Mouse (Mus musculus) megakaryocyte, embryonic 14.5 days (primary cell): ENCODE measurements at regions not wholly inside any gene's neighbourhood (a gene's known extent, or its start where the extent isn't known, plus 50 kb on each side); places are given as distances from the start of the nearest gene placed in this dataset.
"Not testable (repeated sequence)": the region's sequence is repeated elsewhere in the genome, so short reads cannot be mapped to it uniquely, and the experiment has no call there.

ENCODE experiments used
- H3K27me3 ChIP-seq: replicated peaks from 2 replicates; pipeline ENCODE3; 2012; ENCODE audit warnings: inconsistent platforms
- H3K36me3 ChIP-seq: replicated peaks from 2 replicates; pipeline ENCODE3; 2012; ENCODE audit warnings: low read length, inconsistent platforms, mixed read lengths
- H3K4me1 ChIP-seq: 2 replicates; pipeline ENCODE4 v1.6.1; 2012; ENCODE audit warnings: inconsistent platforms
- H3K4me3 ChIP-seq: replicated peaks from 2 replicates; pipeline ENCODE3; 2012; ENCODE audit warnings: moderate library complexity, mild to moderate bottlenecking, inconsistent platforms
- H3K9me3 ChIP-seq: 2 replicates; pipeline ENCODE4 v1.6.1; 2012; ENCODE audit warnings: inconsistent platforms
- FLI1 ChIP-seq: IDR thresholded peaks from 2 replicates; pipeline ENCODE4 v1.6.1; 2012; ENCODE audit warnings: low read length, inconsistent platforms, mixed read lengths
- GATA1 ChIP-seq: IDR thresholded peaks from 3 replicates; pipeline ENCODE4 v1.6.1; 2012; ENCODE audit warnings: mixed read lengths, low read length, inconsistent platforms, borderline replicate concordance

GRCm38 (mm10) chr13:39440907-39441306 is 480.2 kb upstream of the Slc35b3 start:
- no peaks in the 10 kb centered on the region for H3K36me3 ChIP-seq
- no peaks in the 10 kb centered on the region for H3K27me3 ChIP-seq
- no peak overlapping the region for H3K4me3 ChIP-seq
- no peaks in the 10 kb centered on the region for H3K4me1 ChIP-seq
- no peak for TF ChIP-seq GATA1
- no peaks in the 10 kb centered on the region for H3K9me3 ChIP-seq

- Histone ChIP-seq H3K4me3 (no peak overlapping the region), H3K4me1 (no peaks in the 10 kb centered on the region), H3K36me3 (no peaks in the 10 kb centered on the region), H3K27me3 (no peaks in the 10 kb centered on the region), H3K9me3 (no peaks in the 10 kb centered on the region)
- TF ChIP-seq GATA1 (no peak), FLI1 (no peak)
These were observed 479.7 kb upstream of the Slc35b3 start for GRCm38 (mm10) chr13:39440336-39440735.

- H3K4me1 ChIP-seq: no peaks in the 10 kb centered on the region
- no peak overlapping the region for H3K4me3 ChIP-seq
- no peaks in the 10 kb centered on the region for H3K36me3 ChIP-seq
- no peaks in the 10 kb centered on the region for H3K27me3 ChIP-seq
- peaks cover 13% of the 10 kb centered on the region for H3K9me3 ChIP-seq
- TF ChIP-seq FLI1 (no peak), GATA1 (no peak)
These were observed 467.3 kb upstream of the Slc35b3 start for GRCm38 (mm10) chr13:39427996-39428395.

- Histone ChIP-seq H3K27me3 (no peaks in the 10 kb centered on the region), H3K4me1 (no peaks in the 10 kb centered on the region), H3K4me3 (no peak overlapping the region), H3K9me3 (0 out of 2 replicates have a peak, but pooled peaks cover 6% of the 10 kb centered on the region), H3K36me3 (no peaks in the 10 kb centered on the region)
- TF ChIP-seq GATA1: no peak
- TF ChIP-seq FLI1: no peak
These were observed 465.3 kb upstream of the Slc35b3 start for GRCm38 (mm10) chr13:39425944-39426343.

- H3K27me3 ChIP-seq: no peaks in the 10 kb centered on the region
- no peaks in the 10 kb centered on the region for H3K36me3 ChIP-seq
- H3K9me3 ChIP-seq: 0 out of 2 replicates have a peak, but pooled peaks cover 4% of the 10 kb centered on the region
- no peaks in the 10 kb centered on the region for H3K4me1 ChIP-seq
- no peak overlapping the region for H3K4me3 ChIP-seq
- no peak for TF ChIP-seq FLI1
- no peak for TF ChIP-seq GATA1
These were observed 457.5 kb upstream of the Slc35b3 start for GRCm38 (mm10) chr13:39418127-39418526.

GRCm38 (mm10) chr13:39411471-39412251 is 451.0 kb upstream of the Slc35b3 start:
- TF ChIP-seq GATA1 (no peak), FLI1 (no peak)
- 0 out of 2 replicates have a peak, but pooled peaks cover 4% of the 10 kb centered on the region for H3K9me3 ChIP-seq
- H3K4me3 ChIP-seq: no peak overlapping the region
- no peaks in the 10 kb centered on the region for H3K4me1 ChIP-seq
- no peaks in the 10 kb centered on the region for H3K36me3 ChIP-seq
- no peaks in the 10 kb centered on the region for H3K27me3 ChIP-seq

GRCm38 (mm10) chr13:39392589-39392988 is 431.9 kb upstream of the Slc35b3 start:
- Histone ChIP-seq H3K36me3 (no peaks in the 10 kb centered on the region), H3K4me3 (no peak overlapping the region), H3K9me3 (no peaks in the 10 kb centered on the region), H3K27me3 (no peaks in the 10 kb centered on the region), H3K4me1 (no peaks in the 10 kb centered on the region)
- TF ChIP-seq GATA1 (no peak), FLI1 (no peak)

- H3K27me3 ChIP-seq, H3K36me3 ChIP-seq, H3K4me3 ChIP-seq, H3K4me1 ChIP-seq, H3K9me3 ChIP-seq: not testable (repeated sequence)
These were observed 431.5 kb upstream of the Slc35b3 start for GRCm38 (mm10) chr13:39392151-39392550.

- Histone ChIP-seq H3K36me3 (no peaks in the 10 kb centered on the region), H3K4me1 (no peaks in the 10 kb centered on the region), H3K9me3 (peaks cover 10% of the 10 kb centered on the region), H3K4me3 (no peak overlapping the region), H3K27me3 (no peaks in the 10 kb centered on the region)
- TF ChIP-seq FLI1 (no peak), GATA1 (no peak)
These were observed 416.0 kb upstream of the Slc35b3 start for GRCm38 (mm10) chr13:39376677-39377076.

GRCm38 (mm10) chr13:39376269-39376668 is 415.6 kb upstream of the Slc35b3 start:
- H3K4me3 ChIP-seq: no peak overlapping the region
- H3K36me3 ChIP-seq: no peaks in the 10 kb centered on the region
- TF ChIP-seq GATA1: no peak
- no peak for TF ChIP-seq FLI1
- no peaks in the 10 kb centered on the region for H3K4me1 ChIP-seq
- no peaks in the 10 kb centered on the region for H3K27me3 ChIP-seq
- peaks cover 10% of the 10 kb centered on the region for H3K9me3 ChIP-seq
